Mouse (Mus musculus) left cerebral cortex, postnatal 4 days (tissue): Measurements from ENCODE around the gene Pik3c2b. TPM values are rescaled to one million over a fixed set of nuclear protein-coding genes. Genes with fewer than 3 reads are reported as not detected.

Experiments
- DNase-seq: peaks from one replicate; pipeline ENCODE4 v3.0.0-alpha.2; 2022
- intact Hi-C: fragments of 180-260 bp; cut with DNase I; formaldehyde crosslinking; loops from one replicate; pipeline ENCODE4 v1.15.1; 2025
- total RNA-seq, 2 experiments: library from RNA; stranded (reverse); gene quantifications; 2 replicates each; pipeline ENCODE4 v1.2.3; 2021

The Pik3c2b gene
- total RNA-seq, 2 experiments from 2014 or later, result 52.0 to 56.3 TPM

- intact Hi-C loops, result loop anchor here (5.0 kb wide), 1 partner anchor 47 kb away; no protein-coding TSS in a partner anchor
- DNase-seq, result no peak
Observed at GRCm38 (mm10) chr1:133089415-133089814, 43.9 kb downstream of the Pik3c2b start.

DNA sequence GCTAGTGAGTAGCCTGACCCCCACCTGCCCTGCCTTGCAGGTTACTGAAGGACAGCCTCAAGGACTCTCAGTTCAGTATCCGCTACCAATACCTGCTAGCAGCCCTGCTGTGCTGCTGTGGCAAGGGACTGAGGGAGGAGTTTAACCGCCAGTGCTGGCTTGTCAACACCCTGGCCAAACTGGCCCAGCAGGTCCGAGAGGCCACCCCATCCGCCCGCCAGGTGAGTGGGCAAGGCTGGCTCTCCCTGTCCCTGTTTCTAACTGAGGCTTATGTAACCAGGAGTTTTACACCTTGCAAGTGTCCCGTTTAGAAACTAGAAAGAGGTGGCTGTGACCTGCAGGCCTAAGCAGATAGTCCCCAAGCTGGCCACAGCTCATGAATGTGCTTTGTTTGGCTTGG lies 45.2 kb downstream of the Pik3c2b start:
- DNase-seq, result no peak
- intact Hi-C loops, result no loop called here

GRCm38 (mm10) chr1:133091483-133091882 lies 46.0 kb downstream of the Pik3c2b start:
- no peak for DNase-seq
- intact Hi-C loops, result no loop called here

DNA sequence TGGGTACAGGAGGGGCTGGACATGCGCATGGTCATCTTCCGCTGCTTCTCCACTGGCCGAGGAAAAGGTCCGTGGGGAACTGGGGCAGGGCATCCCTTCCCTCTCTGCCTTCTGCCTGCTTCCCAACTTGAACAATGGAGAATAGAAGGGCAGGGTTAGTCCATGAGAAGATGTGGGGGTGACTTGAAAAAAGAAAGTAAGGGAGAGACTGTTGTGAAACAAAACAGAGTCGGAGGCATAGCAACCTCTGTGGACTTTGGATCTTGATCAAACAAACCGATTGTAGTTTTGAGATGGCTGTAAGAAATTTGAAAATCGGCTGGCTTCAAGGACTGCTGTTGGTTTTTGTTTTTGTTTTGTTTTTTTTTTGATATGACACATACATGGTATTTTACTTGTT lies 48.3 kb downstream of the Pik3c2b start:
- intact Hi-C loops, result no loop called here
- DNase-seq, result no peak

GRCm38 (mm10) chr1:133100980-133101798 lies 55.7 kb downstream of the Pik3c2b start:
- intact Hi-C loops, result loop anchor here (5.0 kb wide), 1 partner anchor 64 kb away; no protein-coding TSS in a partner anchor
- DNase-seq, result peak; percentile 84

DNA sequence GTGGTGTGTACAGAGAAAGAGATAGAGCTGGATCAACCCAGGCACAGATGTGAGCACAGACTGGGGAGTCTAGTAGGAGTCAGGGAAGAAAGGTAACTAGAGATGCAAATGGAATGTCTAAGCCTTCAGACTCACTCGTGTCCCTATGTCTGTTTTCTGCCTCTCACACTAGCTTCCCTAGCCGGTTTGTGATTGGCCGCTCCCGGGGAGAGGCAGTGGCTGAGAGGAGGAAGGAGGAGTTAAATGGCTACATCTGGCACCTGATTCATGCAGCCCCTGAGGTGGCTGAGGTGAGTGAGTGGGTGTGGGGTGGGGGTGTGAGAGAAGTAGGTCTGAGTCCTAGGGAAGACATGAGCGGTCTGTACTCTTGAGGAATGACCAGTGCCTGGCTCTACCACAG lies 56.6 kb downstream of the Pik3c2b start:
- DNase-seq, result no peak
- intact Hi-C loops, result loop anchor here (5.0 kb wide), 1 partner anchor 65 kb away; no protein-coding TSS in a partner anchor

DNA sequence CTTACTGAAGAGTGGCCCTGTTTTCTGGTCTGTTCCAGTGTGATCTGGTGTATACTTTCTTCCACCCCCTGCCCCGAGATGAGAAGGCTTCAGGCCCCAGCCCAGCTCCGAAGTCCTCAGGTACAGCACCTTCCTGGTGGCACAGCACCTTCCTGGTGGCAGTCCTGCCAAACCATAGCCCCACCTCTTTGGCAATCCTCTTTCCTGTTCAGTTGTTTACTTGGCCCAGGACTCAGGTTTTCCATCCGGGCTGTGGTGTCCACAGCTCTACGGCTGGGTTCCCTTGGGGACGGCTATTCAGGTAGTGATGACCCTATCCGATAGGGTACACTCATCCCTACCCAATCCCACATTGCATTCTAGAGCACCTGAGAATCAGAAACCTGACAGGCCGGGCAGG lies 57.8 kb downstream of the Pik3c2b start:
- intact Hi-C loops, result loop anchor here (5.0 kb wide), 1 partner anchor 66 kb away; no protein-coding TSS in a partner anchor

GRCm38 (mm10) chr1:133103871-133104270 lies 58.4 kb downstream of the Pik3c2b start:
- intact Hi-C loops, result loop anchor here (5.0 kb wide), 1 partner anchor 67 kb away; no protein-coding TSS in a partner anchor
- no peak for DNase-seq

More for the DNA sequence above, 57.8 kb downstream of the Pik3c2b start:
- no peak for DNase-seq

- DNase-seq, result no peak
- intact Hi-C loops, result no loop called here
Observed at GRCm38 (mm10) chr1:133116108-133116507, 70.6 kb downstream of the Pik3c2b start.

DNA sequence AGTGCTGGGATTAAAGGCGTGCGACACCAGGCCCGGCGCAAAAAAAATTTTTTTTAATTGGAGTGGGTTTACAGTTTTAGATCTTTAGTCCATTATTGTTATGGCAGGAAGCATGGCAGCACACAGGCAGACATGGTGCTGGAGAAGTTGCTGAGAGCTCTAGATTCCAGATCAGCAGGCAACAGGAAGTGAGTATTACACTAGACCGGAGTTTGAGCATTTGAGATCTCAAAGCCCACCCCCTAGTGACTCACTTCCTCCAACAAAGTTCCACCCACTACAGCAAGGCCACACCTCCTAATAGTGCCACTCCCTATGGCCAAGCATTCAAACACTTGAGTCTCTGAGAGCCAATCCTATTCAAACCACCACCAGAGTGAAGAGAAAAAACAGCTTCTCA lies 72.7 kb downstream of the Pik3c2b start:
- no peak for DNase-seq
- intact Hi-C loops, result no loop called here

DNA sequence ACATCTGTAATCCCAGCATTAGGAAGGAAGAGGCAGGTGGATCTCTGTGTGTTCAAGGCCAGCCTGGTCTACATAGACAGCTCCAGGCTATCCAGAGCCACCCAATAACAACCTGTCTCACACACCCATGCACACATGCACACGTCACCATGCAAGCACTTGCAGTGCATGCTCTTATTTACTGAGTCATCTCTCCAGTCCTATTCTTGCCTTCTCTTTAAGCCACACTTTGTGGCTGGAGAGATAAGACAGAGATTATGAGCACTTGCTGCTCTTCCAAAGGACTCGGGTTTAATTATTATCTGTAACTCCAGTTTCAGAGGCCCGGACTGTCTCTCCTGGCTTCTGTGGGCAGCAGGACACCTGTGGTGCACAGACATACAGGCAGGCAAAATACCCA lies 73.4 kb downstream of the Pik3c2b start:
- intact Hi-C loops, result no loop called here
- no peak for DNase-seq

GRCm38 (mm10) chr1:133119931-133120712 lies 74.7 kb downstream of the Pik3c2b start:
- intact Hi-C loops, result no loop called here
- DNase-seq, result no peak

GRCm38 (mm10) chr1:133121246-133121645 lies 75.8 kb downstream of the Pik3c2b start:
- DNase-seq, result no peak
- intact Hi-C loops, result no loop called here

DNA sequence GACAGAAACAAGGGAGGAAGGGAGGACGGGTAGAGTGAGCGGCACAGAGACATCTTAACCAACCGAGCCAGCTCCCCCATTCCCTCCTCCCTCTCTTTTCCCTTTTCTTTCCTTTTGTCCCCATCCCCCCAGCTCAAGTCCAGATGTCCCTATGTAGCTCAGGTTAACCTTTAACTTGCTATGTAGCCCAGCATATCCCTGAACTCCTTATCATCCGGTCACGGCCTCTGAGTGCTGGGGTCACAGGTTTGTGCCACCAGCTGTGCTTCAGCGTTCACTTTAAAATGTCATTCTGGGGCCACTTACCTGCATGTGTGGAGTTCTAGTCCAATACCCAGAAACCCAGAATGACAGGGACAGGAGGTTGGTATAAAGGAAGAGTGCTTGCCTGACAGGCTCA lies 78.7 kb downstream of the Pik3c2b start:
- no peak for DNase-seq
- intact Hi-C loops, result no loop called here

DNA sequence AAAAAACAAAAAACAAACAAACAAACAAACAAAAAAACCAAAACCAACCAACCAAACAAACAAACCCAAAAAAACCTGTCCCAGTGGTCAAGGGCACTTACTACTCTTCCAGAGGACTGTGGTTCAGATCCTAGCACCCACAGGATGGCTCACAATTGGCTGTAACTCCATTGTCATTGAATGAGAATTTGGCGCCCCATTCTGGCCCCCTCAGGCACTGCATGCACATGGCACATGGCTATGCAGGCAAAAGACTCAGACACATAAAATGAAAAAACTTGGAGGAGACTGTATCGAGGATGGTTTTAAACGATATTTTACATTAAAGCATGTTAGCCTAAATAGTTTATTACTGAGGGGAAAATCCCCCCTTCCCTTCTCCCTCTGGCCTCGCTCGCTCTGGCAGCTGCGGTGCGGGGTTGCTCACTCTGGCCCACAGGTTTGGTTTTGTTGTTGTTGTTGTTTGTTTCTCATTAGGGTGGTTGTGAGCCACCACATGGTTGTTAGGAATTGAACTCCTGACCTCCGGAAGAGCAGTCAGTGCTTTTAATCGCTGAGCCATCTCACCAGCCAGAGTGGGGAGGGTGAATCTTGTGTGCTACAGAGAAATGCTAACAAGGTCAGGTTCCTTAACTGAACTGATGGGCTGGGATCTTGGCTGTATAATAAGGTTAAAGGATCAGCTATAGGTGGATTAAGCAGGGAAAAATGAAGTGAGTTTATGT lies 80.3 kb downstream of the Pik3c2b start:
- DNase-seq, result no peak
- intact Hi-C loops, result no loop called here

DNA sequence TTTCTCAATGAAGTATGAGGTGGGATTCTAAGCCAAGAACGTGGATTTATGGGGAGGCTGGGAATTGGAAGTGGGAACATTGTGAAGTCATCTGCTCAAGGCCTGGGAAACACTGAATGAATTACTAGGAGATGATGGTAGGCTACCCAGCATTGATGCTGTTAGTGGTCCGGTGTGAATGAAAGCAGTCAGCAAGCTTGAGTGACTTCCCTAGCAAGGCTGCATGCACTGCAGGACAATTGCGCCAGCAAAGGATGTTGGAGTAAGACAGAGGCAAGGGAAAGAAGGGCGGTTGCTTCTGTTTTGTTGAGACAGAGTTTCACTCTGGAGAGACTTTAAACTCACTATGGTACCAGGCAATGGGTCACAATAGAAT lies 80.9 kb downstream of the Pik3c2b start:
- intact Hi-C loops, result no loop called here
- no peak for DNase-seq

DNA sequence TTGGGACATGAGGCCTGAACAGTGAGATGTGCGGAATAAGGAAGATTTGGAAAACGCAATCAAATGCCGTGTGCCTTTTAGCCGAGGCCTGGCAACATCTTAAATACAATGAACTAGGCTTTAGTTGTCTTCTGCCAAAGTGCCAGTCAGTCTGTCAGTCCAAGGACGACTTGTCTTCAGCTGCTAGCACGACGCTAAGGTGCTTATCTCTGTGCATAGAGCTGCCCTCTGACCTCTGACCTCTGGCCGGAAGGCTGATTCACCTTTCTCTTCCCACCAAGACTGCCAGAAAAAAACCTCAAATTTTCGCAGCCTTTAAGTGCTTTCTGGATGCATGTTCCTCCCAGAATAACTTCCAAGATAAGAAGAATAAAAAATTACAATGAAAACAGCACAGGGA lies 81.9 kb downstream of the Pik3c2b start:
- no peak for DNase-seq
- intact Hi-C loops, result no loop called here

DNA sequence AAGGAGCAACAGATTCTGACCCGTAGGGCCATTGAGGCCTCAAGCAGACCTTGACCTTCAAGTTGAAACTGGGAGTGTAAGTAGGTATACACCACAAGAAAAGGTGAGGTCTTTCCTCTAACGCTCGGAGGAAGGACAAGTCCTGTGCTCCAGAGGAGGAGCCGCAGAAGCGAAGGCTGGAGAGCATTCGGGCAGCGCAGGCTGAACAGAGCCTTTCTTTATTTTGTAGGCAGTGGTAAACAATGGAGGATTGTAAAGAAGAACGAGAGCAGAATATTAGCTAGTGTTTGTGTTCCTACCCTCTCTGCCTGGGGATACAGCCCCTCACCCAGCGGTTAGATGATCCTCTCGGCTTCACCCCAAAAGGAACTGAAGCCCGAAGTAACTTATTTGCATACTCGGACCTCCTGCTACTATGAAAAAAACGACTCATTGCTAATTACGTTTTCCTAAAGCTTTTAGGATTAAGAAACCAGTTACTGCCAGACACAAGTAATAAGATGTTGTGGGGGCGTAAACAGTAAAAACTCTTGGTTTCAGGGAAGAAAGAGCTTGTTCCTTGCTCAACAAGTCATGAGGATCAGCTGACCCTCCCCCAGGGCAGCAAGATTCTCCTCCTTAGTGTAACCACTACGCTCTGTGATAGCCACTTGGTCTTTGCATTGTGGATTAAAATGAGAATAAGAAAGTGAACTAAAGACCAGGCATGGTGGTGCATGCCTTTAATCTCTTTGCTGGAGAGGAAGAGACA lies 84.2 kb downstream of the Pik3c2b start:
- DNase-seq, result no peak
- intact Hi-C loops, result no loop called here

DNA sequence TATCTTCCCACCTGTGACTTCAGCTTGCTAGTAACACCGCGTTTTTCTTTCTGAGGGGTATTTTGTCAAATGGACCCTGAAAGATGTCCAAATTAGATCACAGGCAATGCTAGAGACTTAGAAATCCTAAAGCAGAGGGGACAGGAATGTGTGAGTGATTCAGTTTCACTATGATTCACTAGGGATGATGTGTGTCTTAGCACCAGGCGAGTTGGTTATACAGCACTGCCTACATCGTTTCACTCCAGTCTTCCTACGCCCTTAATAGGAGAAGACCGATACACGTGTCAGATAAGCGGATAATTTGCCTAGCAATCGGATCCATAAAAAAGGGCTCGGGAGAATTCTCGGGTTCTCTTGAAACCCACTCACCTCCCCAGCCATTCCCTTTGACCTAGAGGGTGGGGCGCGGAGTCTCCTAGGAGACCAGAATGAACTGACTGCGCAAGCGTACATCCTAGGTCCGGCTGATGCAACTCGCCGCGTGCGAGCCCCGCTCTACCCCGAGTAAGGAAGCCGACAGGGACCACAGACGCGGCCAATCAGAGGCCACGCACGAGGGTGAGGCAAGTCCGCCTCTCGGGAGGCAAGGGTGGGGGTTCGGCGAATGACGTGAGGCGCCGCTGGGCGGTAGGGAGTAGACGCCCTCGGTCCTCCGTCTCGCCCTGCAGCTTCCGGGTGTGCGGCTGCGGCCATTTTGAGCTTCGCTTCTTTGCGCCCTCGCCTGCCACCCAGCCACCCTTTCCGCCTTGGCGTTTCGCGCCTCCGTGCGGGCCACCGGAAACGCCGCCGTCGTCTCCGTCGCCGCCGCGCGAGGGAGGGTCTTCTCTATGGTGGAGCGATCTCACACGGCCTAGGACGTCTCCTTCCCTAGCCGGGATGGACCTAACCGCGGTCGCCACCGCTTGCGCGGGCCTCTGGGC lies 85.4 kb downstream of the Pik3c2b start, which contains the start of gene Ppp1r15b:
Gene Ppp1r15b (plus strand): TSS at position 506 of the 923 bp plus-strand sequence.
- peak; percentile 99 for DNase-seq
- intact Hi-C loops, result no loop called here
